Mouse (Mus musculus) lung, postnatal 4 days (tissue): ENCODE measurements at regions not wholly inside any gene's neighbourhood (a gene's known extent, or its start where the extent isn't known, plus 50 kb on each side); places are given as distances from the start of the nearest gene placed in this dataset.

Experiments
- DNase-seq, 2 experiments: peaks; one replicate each; pipeline ENCODE4 v3.0.0; 2021

- no peak for DNase-seq
These were observed 83.1 kb upstream of the Ptpn1 start for GRCm38 (mm10) chr2:167848468-167849440.

- no peak for DNase-seq
These were observed 84.4 kb upstream of the Ptpn1 start for GRCm38 (mm10) chr2:167847281-167848077.

- DNase-seq: no peak
These were observed 86.5 kb upstream of the Ptpn1 start for GRCm38 (mm10) chr2:167845370-167845769.

GRCm38 (mm10) chr2:167844556-167844955, 87.3 kb upstream of the Ptpn1 start:
- peak in 1 of 2 experiments; percentile 74 for DNase-seq

GRCm38 (mm10) chr2:167843921-167844320, 87.9 kb upstream of the Ptpn1 start:
- no peak for DNase-seq

GRCm38 (mm10) chr2:167842993-167843392, 88.9 kb upstream of the Ptpn1 start:
- DNase-seq: no peak

- no peak for DNase-seq
These were observed 89.4 kb upstream of the Ptpn1 start for GRCm38 (mm10) chr2:167842473-167842872.

GRCm38 (mm10) chr2:167841339-167842240, 90.3 kb upstream of the Ptpn1 start:
- no peak for DNase-seq

- no peak for DNase-seq
These were observed 91.5 kb upstream of the Ptpn1 start for GRCm38 (mm10) chr2:167840344-167840743.

- DNase-seq: peak; percentile 52 to 66
These were observed 92.4 kb upstream of the Ptpn1 start for GRCm38 (mm10) chr2:167839324-167839981.

- DNase-seq: peak in 1 of 2 experiments; percentile 68
These were observed 94.3 kb upstream of the Ptpn1 start for GRCm38 (mm10) chr2:167837596-167837995.

- peak in 1 of 2 experiments; percentile 77 for DNase-seq
These were observed 95.2 kb upstream of the Ptpn1 start for GRCm38 (mm10) chr2:167836611-167837010.

- DNase-seq: peak; percentile 85 to 92
These were observed 97.3 kb upstream of the Ptpn1 start for GRCm38 (mm10) chr2:167834605-167835004.

GRCm38 (mm10) chr2:167833290-167833953, 98.4 kb upstream of the Ptpn1 start:
- DNase-seq: peak; percentile 93 to 97

- DNase-seq: peak in 1 of 2 experiments; percentile 55
These were observed 100.5 kb upstream of the Ptpn1 start for GRCm38 (mm10) chr2:167831076-167832039.

GRCm38 (mm10) chr2:167828258-167828657, 103.6 kb upstream of the Ptpn1 start:
- DNase-seq: peak in 1 of 2 experiments; percentile 56

- DNase-seq: peak; percentile 49 to 86
These were observed 104.7 kb upstream of the Ptpn1 start for GRCm38 (mm10) chr2:167826922-167827703.

- DNase-seq: peak; percentile 87
These were observed 108.3 kb upstream of the Ptpn1 start for GRCm38 (mm10) chr2:167823513-167823912.

GRCm38 (mm10) chr2:167823044-167823443, 108.8 kb upstream of the Ptpn1 start:
- DNase-seq: no peak
